Mouse (Mus musculus) intestine, embryonic 15.5 days (tissue): ENCODE measurements around the gene Gm3646. TPM values are rescaled to one million over a fixed set of nuclear protein-coding genes. Genes with fewer than 3 reads are reported as not detected.

Experiments
- ATAC-seq: fragments of 200-750 bp; cut with Nextera tagmentation; 2 replicates; pipeline ENCODE4 v1.8.0; 2017; ENCODE audit warnings: moderate TSS enrichment, moderate library complexity
- H3K27ac ChIP-seq: fragments of 300-500 bp; sonication (generic); 2 replicates; pipeline ENCODE4 v1.5.1; 2015; ENCODE audit warnings: mild to moderate bottlenecking, inconsistent platforms
- H3K27me3 ChIP-seq: fragments of 300-500 bp; sonication (generic); replicated peaks from 2 replicates; pipeline ENCODE4 v1.6.1; 2015; ENCODE audit warnings: inconsistent platforms
- H3K36me3 ChIP-seq: fragments of 300-500 bp; sonication (generic); 2 replicates; pipeline ENCODE4 v1.6.1; 2015; ENCODE audit warnings: inconsistent platforms
- H3K4me1 ChIP-seq: fragments of 300-500 bp; sonication (generic); replicated peaks from 2 replicates; pipeline ENCODE4 v1.6.1; 2015; ENCODE audit warnings: inconsistent platforms
- H3K4me2 ChIP-seq: fragments of 300-500 bp; sonication (generic); replicated peaks from 2 replicates; pipeline ENCODE4 v1.6.1; 2015; ENCODE audit warnings: mild to moderate bottlenecking, inconsistent platforms
- H3K4me3 ChIP-seq: fragments of 300-500 bp; sonication (generic); replicated peaks from 2 replicates; pipeline ENCODE4 v1.5.1; 2015; ENCODE audit warnings: inconsistent platforms
- H3K9ac ChIP-seq: fragments of 300-500 bp; sonication (generic); 2 replicates; pipeline ENCODE4 v1.6.1; 2015; ENCODE audit warnings: inconsistent platforms
- H3K9me3 ChIP-seq: fragments of 300-500 bp; sonication (generic); 2 replicates; pipeline ENCODE4 v1.6.1; 2016; ENCODE audit warnings: inconsistent platforms
- WGBS: fragments of 180-500 bp; shearing (Covaris S2); methylation state at CpG from one replicate; pipeline ENCODE4 v1.1.7; 2015; 5-methylcytosine and 5-hydroxymethylcytosine counted together
- polyA plus RNA-seq: library from polyadenylated mRNA; unstranded; fragments of >200 nt; fragmentation: Nextera tagmentation; extraction: Ambion mirVana; gene quantifications from 2 replicates; pipeline ENCODE4 v1.2.1, GENCODE M21; 2015

Gm3646 gene
- polyA plus RNA-seq, 1 experiment from 2014 or later = not detected

DNA sequence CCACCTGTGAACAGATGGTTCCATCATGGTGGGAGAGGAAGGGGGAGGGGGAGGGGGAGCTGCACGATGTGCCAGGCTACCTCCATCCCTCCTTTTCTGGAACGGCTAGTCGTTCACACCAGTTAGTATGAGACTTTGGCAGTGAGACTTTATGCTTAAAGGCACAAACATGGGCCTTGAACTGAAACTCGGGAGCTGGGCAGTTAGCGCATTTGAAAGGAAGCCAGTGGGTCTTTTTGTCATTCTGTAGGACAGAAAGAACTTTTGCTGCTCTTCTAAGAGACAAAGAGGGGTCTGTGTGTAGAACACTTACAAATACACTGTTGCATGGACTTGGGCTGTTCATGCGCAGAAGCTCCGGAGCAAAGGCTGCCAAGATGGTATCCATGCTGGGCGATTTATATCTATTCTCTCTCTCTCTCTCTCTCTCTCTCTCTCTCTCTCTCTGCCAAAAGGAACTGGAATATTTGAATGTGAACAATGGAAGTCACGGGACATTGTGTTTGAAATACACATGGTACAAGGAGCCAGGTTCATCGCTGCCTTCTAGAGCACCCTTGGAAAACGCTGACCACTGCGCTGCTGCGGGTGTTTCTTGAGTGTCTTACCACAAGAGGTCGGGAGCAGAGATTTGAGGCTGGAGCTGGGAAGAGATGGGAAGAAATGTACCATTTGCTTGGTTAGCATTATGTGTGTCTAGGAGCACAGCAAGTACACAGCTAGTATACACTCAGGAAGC lies 31.0 kb downstream of the Gm3646 start:
- WGBS = 78% methylated on average over 14 of the region's 14 CpGs
- ATAC-seq = no peak
- H3K4me3 ChIP-seq = no peak overlapping the region
- no peak overlapping the region for H3K9ac ChIP-seq
- no peaks in the 10 kb centered on the region for H3K9me3 ChIP-seq
- H3K4me2 ChIP-seq = no peak overlapping the region
- no peak overlapping the region for H3K27ac ChIP-seq
- no peaks in the 10 kb centered on the region for H3K27me3 ChIP-seq
- H3K36me3 ChIP-seq = no peaks in the 10 kb centered on the region
- peaks cover 5% of the 10 kb centered on the region; the same call in 1 of the 2 replicates for H3K4me1 ChIP-seq

DNA sequence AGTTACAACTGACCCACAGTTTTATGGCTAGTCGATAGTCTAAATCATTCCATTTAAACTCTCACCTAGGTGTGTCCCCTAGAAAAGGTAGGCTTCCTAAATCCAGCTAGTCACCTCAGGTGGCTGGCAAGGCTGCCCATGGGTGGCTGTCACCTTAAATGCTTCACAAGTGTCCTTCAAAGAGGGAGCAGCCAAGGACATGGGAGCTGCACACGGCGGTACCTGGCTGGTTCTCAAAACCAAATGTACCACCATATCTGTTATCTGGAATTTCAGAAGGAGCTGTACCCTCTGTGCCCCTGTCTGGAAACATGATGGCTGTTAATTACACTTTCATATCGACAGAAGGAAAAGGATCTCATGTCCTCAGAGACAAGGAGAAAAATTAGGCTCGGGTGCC lies 31.6 kb downstream of the Gm3646 start:
- no peak overlapping the region for H3K4me3 ChIP-seq
- H3K36me3 ChIP-seq = no peaks in the 10 kb centered on the region
- no peak overlapping the region for H3K27ac ChIP-seq
- H3K4me2 ChIP-seq = no peak overlapping the region
- ATAC-seq = no peak
- no peaks in the 10 kb centered on the region for H3K9me3 ChIP-seq
- H3K4me1 ChIP-seq = peaks cover 5% of the 10 kb centered on the region; the same call in 1 of the 2 replicates
- H3K27me3 ChIP-seq = no peaks in the 10 kb centered on the region
- WGBS = 81% methylated on average over 5 of the region's 5 CpGs
- no peak overlapping the region for H3K9ac ChIP-seq

DNA sequence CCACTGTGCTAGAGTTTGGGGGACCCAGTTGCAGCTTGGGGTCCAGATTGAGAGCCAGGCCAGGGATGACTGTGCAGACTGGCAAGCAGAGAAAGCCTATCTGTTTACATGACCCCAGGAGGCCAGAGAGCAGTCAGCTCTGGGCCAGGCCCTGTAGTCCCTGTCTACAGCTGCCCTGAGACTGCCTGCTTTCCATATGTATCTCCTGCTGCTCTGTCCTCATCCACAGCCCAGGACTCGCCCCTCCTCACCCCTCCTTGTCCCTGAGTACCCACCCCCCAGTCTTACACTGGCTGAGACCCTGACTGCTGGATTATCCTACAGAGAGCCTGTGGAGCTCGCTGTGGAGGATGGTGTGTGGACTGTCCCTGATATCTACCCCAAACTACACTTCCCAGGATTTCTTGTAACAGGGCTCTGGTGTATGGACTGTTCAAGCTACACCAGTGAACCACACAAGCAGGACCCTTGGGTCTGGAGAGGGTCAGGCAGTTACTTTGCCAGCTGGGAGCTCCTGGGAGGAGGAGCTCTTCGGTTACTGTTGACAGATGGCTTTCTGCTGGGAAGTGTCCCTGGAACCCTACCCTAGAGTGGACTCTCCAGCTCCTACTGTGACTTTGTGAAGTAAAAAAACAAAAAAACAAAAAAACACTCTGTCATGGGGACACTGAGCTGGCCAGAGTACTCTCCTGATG lies 32.6 kb downstream of the Gm3646 start:
- no peak overlapping the region for H3K9ac ChIP-seq
- H3K9me3 ChIP-seq = no peaks in the 10 kb centered on the region
- no peak overlapping the region for H3K4me2 ChIP-seq
- H3K27ac ChIP-seq = no peak overlapping the region
- no peak for ATAC-seq
- H3K27me3 ChIP-seq = no peaks in the 10 kb centered on the region
- 21% methylated on average over 3 of the region's 3 CpGs for WGBS
- peaks cover 5% of the 10 kb centered on the region; the same call in 1 of the 2 replicates for H3K4me1 ChIP-seq
- H3K4me3 ChIP-seq = no peak overlapping the region
- H3K36me3 ChIP-seq = no peaks in the 10 kb centered on the region

DNA sequence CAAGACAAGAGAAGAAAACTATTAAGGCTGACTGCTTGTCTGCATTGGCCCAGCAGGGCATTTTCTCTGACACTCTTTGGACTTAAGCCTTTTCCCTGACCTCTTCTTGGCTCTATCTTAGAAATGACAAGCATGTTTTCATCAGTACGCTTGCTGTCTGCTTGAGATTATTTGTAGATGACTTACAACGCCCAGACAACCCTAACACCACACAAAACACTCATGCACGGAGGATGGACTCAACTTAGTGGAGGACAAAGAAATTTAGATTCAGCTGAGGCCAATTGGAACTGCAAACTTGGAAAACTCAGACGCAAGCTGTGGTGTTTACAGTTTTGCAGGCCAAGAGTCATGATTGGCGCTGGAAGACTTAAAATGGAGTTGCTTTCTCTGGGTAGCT lies 34.7 kb downstream of the Gm3646 start:
- no peaks in the 10 kb centered on the region for H3K27me3 ChIP-seq
- no peak overlapping the region for H3K27ac ChIP-seq
- H3K4me3 ChIP-seq = no peak overlapping the region
- H3K4me2 ChIP-seq = no peak overlapping the region
- ATAC-seq = no peak
- no peaks in the 10 kb centered on the region for H3K36me3 ChIP-seq
- WGBS = 66% methylated on average over 5 of the region's 5 CpGs
- peaks cover 5% of the 10 kb centered on the region; the same call in 1 of the 2 replicates for H3K4me1 ChIP-seq
- no peaks in the 10 kb centered on the region for H3K9me3 ChIP-seq
- H3K9ac ChIP-seq = no peak overlapping the region

DNA sequence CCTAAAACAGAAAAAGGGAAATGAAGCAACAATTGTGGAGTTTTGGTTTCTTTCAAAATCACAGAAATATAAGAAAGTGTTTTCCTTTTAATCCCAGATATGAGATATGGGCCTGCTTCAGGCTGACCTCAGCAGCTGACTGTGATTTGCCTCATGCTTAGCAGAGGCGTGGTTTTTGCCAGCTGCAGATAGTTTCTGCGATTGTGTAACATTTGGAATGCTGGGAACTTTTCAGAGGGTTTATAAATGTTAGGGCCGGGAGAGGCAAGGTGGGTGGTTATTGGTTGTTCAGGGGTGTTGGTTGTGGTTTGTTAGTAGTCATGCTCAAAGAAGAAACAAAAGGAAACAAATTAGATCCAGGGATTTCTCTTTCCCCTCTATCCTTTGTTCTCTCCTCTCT lies 37.1 kb downstream of the Gm3646 start:
- WGBS = 79% methylated on average over 3 of the region's 3 CpGs
- H3K27ac ChIP-seq = no peak overlapping the region

DNA sequence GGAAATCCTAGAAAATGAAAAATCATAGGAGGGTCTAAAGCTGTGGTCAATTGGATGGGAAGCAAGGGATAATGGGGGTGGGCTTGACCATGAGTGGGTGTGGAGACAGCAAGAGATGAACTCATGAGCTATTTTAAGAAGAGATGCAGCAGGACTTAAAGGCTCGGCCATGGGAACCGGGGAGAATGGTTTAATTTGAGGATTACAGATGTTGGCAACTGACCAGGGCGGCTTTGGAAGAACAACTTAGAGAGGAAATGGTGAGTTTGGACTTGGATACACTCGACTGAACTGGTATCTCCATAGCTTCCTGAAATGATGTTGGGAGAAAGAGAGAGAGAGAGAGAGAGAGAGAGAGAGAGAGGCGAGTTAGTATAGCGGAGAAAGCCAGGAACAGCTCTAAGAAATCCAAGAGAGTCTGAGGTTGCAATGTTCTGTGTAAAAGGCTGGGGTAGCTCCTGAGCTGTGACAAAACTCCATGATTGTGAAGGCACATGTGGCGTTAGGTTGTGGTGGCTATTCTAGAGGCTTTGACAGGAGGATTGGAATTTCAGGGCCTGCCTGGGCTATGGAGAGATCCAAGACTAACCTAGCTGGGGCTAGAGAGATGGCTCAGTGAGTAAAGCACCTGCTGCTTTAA lies 39.2 kb downstream of the Gm3646 start:
- H3K9me3 ChIP-seq = no peaks in the 10 kb centered on the region
- no peaks in the 10 kb centered on the region for H3K36me3 ChIP-seq
- H3K4me1 ChIP-seq = peaks cover 12% of the 10 kb centered on the region
- no peaks in the 10 kb centered on the region for H3K27me3 ChIP-seq
- ATAC-seq = no peak
- WGBS = 75% methylated on average over 7 of the region's 7 CpGs
- no peak overlapping the region for H3K9ac ChIP-seq
- no peak overlapping the region for H3K27ac ChIP-seq
- H3K4me3 ChIP-seq = no peak overlapping the region
- no peak overlapping the region for H3K4me2 ChIP-seq

More for the DNA sequence above, 37.1 kb downstream of the Gm3646 start:
- H3K27me3 ChIP-seq = no peaks in the 10 kb centered on the region
- no peak overlapping the region for H3K4me3 ChIP-seq
- H3K9ac ChIP-seq = no peak overlapping the region
- H3K36me3 ChIP-seq = no peaks in the 10 kb centered on the region
- H3K4me1 ChIP-seq = peaks cover 5% of the 10 kb centered on the region; the same call in 1 of the 2 replicates
- ATAC-seq = no peak
- H3K9me3 ChIP-seq = no peaks in the 10 kb centered on the region
- no peak overlapping the region for H3K4me2 ChIP-seq

DNA sequence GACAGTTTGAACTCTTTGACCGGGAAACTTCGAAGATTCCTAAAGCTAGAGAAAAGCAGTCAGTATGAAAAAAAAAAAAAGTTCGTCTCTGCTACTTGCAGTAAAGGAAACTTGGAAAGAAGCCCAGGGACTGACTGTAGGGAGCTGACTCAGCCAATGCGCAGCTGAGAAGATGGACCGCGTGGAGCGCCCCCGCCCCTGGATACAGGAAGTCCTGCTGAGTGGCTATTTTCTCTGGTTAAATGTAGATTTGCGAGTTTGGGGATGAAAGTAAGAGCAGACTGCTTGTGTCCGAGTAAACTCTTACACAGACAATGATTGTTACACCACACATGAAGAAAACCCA lies 43.1 kb downstream of the Gm3646 start:
- WGBS = 4% methylated on average over 10 of the region's 10 CpGs
- peaks cover 18% of the 10 kb centered on the region for H3K4me1 ChIP-seq
- H3K9me3 ChIP-seq = no peaks in the 10 kb centered on the region
- H3K4me3 ChIP-seq = peak overlapping the region; percentile 10; the same call in 1 of the 2 replicates
- peak; percentile 86 for ATAC-seq
- no peaks in the 10 kb centered on the region for H3K36me3 ChIP-seq
- no peak overlapping the region for H3K9ac ChIP-seq
- H3K4me2 ChIP-seq = peak overlapping the region; percentile 56
- peak overlapping the region; percentile 91 for H3K27ac ChIP-seq
- no peaks in the 10 kb centered on the region for H3K27me3 ChIP-seq

DNA sequence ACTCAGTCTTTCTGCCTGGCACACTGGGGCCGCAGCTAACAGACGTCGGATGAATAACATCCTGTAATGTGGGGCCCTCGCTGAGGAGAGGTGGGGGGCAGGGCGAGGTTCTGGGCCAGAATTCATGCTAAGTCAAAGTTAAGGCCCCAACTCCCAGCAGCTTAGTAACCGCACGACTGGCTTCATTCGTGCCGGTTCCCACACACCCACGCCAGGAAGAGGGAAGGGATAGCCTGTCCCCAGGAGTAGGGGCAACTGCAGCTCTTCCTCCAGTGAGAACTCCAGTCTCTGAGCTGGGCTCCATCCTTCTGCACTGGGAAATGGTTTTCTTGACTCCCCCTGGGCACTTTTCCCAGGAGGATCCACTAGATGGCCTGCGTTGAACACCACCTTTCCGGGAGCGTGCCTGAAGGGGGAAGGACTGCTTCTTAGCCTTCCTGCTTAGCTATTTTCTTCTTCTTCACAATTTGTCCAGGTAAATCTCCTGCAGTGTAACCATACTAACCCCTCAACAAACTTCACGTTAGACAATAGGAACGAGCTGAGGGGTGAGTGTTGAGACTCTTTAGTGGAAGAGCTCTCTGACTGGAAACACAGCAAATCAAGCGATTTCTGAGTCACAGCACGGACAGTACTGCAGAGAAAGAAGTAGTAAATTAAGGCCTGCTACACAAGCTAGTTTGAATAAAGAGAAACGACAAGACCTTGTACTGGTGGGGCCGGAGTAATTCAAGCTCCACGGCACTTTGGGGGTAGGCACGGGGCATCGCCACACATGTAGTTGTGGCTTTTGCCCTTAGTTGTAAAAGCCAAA lies 43.7 kb downstream of the Gm3646 start:
- Histone ChIP-seq H3K9ac (no peak overlapping the region), H3K4me2 (peak overlapping the region; percentile 56), H3K36me3 (no peaks in the 10 kb centered on the region), H3K4me3 (peak overlapping the region; percentile 10; the same call in 1 of the 2 replicates), H3K4me1 (peaks cover 18% of the 10 kb centered on the region), H3K27ac (peak overlapping the region; percentile 91), H3K9me3 (no peaks in the 10 kb centered on the region), H3K27me3 (no peaks in the 10 kb centered on the region)
- ATAC-seq = peak; percentile 81
- WGBS = 4% methylated on average over 22 of the region's 22 CpGs

DNA sequence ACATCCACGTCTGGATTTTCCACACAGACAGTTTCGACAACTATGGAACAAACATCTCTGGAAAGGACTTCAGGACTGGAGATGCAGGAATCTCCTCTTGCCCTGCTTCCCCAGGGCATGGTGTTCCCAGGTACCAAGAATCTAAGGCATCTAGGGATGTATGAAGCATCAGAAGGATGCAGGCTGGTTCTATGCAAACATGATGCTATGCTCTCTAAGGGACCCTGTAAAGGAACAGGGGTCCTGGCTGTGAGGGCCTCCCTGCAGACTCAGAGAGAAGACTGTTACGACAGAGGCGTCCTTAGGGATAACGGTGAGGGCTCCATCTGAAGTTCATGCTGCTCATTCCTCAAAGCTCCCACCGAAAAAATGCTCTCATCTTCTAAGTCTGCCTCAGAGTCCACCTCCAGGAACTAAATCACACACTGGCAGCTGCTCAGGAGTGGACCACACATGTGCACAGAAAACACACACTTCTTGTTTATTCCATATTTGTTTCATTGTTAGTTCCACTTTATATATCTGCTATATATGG lies 44.9 kb downstream of the Gm3646 start:
- Histone ChIP-seq H3K36me3 (no peaks in the 10 kb centered on the region), H3K9me3 (no peaks in the 10 kb centered on the region), H3K27ac (no peak overlapping the region), H3K4me2 (no peak overlapping the region), H3K9ac (no peak overlapping the region), H3K27me3 (no peaks in the 10 kb centered on the region), H3K4me3 (no peak overlapping the region), H3K4me1 (peaks cover 18% of the 10 kb centered on the region)
- 66% methylated on average over 6 of the region's 6 CpGs for WGBS
- ATAC-seq = no peak

DNA sequence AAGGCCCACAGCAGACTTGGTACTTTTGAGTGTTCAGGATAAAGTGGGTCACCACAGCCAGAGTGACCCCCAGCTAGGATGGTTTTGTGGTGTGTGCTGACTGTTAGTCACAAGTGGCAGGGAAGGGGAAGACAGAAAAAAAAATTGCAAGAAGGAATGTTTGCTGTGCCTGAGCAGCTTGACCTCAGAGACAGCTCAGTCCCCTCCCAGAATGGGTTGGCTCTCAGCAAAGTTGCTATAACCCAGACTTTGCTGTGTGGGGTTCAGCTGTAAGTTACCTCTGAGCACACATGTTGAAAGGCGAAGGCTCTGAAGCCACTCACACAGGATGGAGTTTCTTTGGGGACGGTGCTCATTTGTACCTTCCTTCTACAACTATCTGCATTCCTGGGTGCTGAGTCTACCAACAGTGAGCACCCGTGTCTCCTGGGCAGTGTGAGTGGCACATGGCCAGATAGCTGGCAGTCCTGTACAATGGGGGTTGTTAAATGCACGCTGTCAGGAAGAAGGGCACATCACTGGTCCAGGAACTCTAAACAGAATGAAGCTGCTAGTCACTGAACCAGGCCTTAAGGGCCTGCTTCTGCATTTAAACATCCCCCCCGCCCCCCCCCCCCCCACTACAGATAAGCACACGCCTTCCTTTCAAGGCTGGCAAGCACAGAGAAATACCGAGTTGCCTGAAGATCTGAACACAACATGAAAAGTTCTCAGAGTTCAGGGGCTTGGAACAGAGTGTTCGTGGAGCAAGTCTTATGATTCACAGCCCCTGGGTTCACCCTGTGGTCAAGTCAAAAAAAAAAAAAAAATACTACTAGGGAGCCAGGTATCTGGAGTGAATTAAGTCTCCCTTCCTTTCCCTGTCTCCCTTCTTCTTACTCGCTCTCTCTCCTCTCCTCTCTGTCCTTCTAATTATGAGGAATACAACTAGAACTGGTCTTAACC lies 45.6 kb downstream of the Gm3646 start:
- peaks cover 18% of the 10 kb centered on the region for H3K4me1 ChIP-seq
- no peaks in the 10 kb centered on the region for H3K27me3 ChIP-seq
- no peaks in the 10 kb centered on the region for H3K36me3 ChIP-seq
- H3K27ac ChIP-seq = no peak overlapping the region
- H3K4me3 ChIP-seq = no peak overlapping the region
- no peak for ATAC-seq
- no peak overlapping the region for H3K4me2 ChIP-seq
- no peak overlapping the region for H3K9ac ChIP-seq
- no peaks in the 10 kb centered on the region for H3K9me3 ChIP-seq
- WGBS = 47% methylated on average over 9 of the region's 9 CpGs

DNA sequence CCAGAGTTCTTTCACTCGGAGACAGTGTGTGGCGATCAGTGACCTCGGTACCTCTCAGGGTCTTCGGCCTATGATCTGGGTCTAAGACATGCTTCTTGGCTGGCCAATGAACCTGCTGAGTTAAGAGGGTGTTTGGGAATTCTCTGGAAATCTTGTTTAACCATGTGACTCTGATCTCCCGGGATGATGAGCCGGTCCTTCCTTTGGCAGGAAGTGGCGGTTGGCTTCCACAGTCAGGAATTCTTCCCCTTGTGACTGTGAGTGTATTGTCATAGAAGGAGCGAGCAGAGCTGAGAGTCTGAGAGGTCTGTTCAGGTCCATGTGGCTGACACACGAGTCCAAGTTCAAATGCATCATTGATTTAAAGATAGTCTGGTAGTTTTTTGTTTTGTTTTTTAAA lies 46.9 kb downstream of the Gm3646 start:
- WGBS = 66% methylated on average over 9 of the region's 9 CpGs
- no peak for ATAC-seq
- H3K9me3 ChIP-seq = no peaks in the 10 kb centered on the region
- H3K4me3 ChIP-seq = no peak overlapping the region
- no peak overlapping the region for H3K9ac ChIP-seq
- no peaks in the 10 kb centered on the region for H3K27me3 ChIP-seq
- no peaks in the 10 kb centered on the region for H3K36me3 ChIP-seq
- H3K27ac ChIP-seq = no peak overlapping the region
- no peak overlapping the region for H3K4me2 ChIP-seq
- peaks cover 18% of the 10 kb centered on the region for H3K4me1 ChIP-seq
